Mouse (Mus musculus): Measurements from ENCODE around the gene Fam19a3. TPM values are rescaled to one million over a fixed set of nuclear protein-coding genes. Genes with fewer than 3 reads are reported as not detected.
A peak's percentile ranks its signal among the peaks of the same experiment; 100 is the strongest.

Gene Fam19a3
- polyA plus RNA-seq, 1 experiment from 2014 or later = not detected

- peak overlapping the region; percentile 88 for H3K4me2 ChIP-seq (replicated peaks)
- H3K27me3 ChIP-seq = peaks cover 37% of the 10 kb centered on the region
- no peak for ATAC-seq (ENCODE audit: low FRiP score, low read depth)
- no peaks in the 10 kb centered on the region for H3K36me3 ChIP-seq
- H3K4me3 ChIP-seq = peak overlapping the region; percentile 59; the same call in 1 of the 2 replicates
- WGBS = 22% methylated on average over 4 of the region's 4 CpGs
- no peak overlapping the region for H3K9ac ChIP-seq (replicated peaks)
- peaks cover 46% of the 10 kb centered on the region for H3K4me1 ChIP-seq
- H3K27ac ChIP-seq (replicated peaks) = no peak overlapping the region
- H3K9me3 ChIP-seq = no peaks in the 10 kb centered on the region
Measured at GRCm38 (mm10) chr3:104791017-104791416, 9.4 kb upstream of the Fam19a3 start.

GRCm38 (mm10) chr3:104790401-104790937 lies 8.8 kb upstream of the Fam19a3 start:
- peak overlapping the region; percentile 59 for H3K4me3 ChIP-seq
- H3K27ac ChIP-seq (replicated peaks) = no peak overlapping the region
- H3K4me2 ChIP-seq (replicated peaks) = peak overlapping the region; percentile 88
- H3K27me3 ChIP-seq = peaks cover 42% of the 10 kb centered on the region
- H3K9ac ChIP-seq (replicated peaks) = 0 out of 2 replicates have a peak overlapping the region, but pooled peaks have one; percentile 31
- ATAC-seq (ENCODE audit: low FRiP score, low read depth) = no peak
- H3K9me3 ChIP-seq = no peaks in the 10 kb centered on the region
- peaks cover 46% of the 10 kb centered on the region for H3K4me1 ChIP-seq
- no peaks in the 10 kb centered on the region for H3K36me3 ChIP-seq
- 27% methylated on average over 6 of the region's 6 CpGs for WGBS

- Histone ChIP-seq H3K27me3 (peaks cover 49% of the 10 kb centered on the region), H3K4me1 (peaks cover 42% of the 10 kb centered on the region)
- 33% methylated on average over 13 of the region's 13 CpGs for WGBS
Measured at GRCm38 (mm10) chr3:104789822-104790221, 8.2 kb upstream of the Fam19a3 start.

DNA sequence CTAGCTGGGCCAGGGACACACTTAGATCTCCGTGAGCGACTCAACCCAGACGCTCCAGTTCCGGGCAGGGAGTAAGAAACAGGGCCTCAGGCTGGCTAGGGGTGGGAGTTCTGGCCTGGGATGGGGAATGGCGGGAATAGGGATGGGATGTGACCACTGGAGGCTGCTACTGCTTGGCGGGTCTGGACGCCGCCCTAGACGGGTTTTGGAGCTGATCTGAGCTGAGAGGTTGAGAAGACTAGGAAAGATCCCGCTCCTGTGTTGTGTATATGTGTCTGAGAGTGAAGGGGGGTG lies 7.6 kb upstream of the Fam19a3 start:
- Histone ChIP-seq H3K27ac (replicated peaks) (no peak overlapping the region), H3K4me2 (replicated peaks) (peak overlapping the region; percentile 88), H3K9ac (replicated peaks) (peak overlapping the region; percentile 71), H3K9me3 (no peaks in the 10 kb centered on the region), H3K4me3 (peak overlapping the region; percentile 59), H3K27me3 (peaks cover 54% of the 10 kb centered on the region), H3K4me1 (peaks cover 37% of the 10 kb centered on the region), H3K36me3 (no peaks in the 10 kb centered on the region)
- WGBS = under 1% methylated on average over 10 of the region's 10 CpGs
- ATAC-seq (ENCODE audit: low FRiP score, low read depth) = no peak

More at GRCm38 (mm10) chr3:104789822-104790221, 8.2 kb upstream of the Fam19a3 start:
- Histone ChIP-seq H3K4me2 (replicated peaks) (peak overlapping the region; percentile 88), H3K27ac (replicated peaks) (no peak overlapping the region), H3K4me3 (peak overlapping the region; percentile 59), H3K9ac (replicated peaks) (peak overlapping the region; percentile 50; the same call in 1 of the 2 replicates), H3K36me3 (no peaks in the 10 kb centered on the region), H3K9me3 (no peaks in the 10 kb centered on the region)
- no peak for ATAC-seq (ENCODE audit: low FRiP score, low read depth)

DNA sequence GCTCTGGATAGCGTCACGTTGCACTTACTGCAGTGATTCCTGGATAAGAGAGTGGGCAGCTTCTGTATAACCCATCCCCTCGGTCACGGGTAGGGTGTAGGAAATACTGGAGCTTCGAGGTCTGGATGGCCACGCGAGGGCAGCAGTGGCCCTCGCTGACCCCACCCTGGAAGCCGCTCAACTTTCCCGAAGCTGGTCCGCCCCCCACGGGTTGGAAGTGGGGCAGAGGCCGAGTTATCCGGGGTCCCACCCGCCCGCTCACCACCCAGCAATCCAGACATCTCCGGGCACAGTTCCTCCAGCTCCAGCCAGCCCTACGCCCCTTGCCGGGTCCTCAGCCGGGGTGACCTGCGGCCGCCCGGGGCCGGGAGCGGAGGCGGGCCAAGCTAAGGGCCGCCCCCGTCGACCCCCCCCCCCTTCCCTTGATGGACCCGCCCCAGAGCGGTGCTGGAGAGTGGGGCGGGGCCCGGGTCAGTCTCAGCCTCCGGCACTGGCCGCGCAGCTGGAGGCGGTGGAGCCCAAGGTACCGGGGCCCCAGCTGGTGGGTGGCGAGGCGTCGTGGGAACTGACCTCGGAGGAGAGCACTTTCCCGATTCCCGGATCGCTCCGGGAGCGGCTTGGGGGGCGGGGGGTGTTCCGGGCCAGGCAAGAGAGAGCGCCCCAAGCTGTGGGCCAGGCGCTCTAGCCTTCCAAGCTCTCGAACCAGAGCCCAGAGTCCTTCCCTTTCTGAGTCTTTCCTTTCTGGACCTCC lies 7.1 kb upstream of the Fam19a3 start:
- H3K9ac ChIP-seq (replicated peaks) = peak overlapping the region; percentile 71
- H3K4me2 ChIP-seq (replicated peaks) = peak overlapping the region; percentile 88
- peak overlapping the region; percentile 59 for H3K4me3 ChIP-seq
- no peaks in the 10 kb centered on the region for H3K9me3 ChIP-seq
- peak; percentile 87 for ATAC-seq (ENCODE audit: low FRiP score, low read depth)
- H3K4me1 ChIP-seq = peaks cover 32% of the 10 kb centered on the region
- peaks cover 60% of the 10 kb centered on the region for H3K27me3 ChIP-seq
- WGBS = 0% methylated on average over 42 of the region's 52 CpGs
- no peak overlapping the region for H3K27ac ChIP-seq (replicated peaks)
- no peaks in the 10 kb centered on the region for H3K36me3 ChIP-seq

- Histone ChIP-seq H3K9ac (replicated peaks) (peak within 1 kb of the TSS; percentile 71), H3K36me3 (no peaks in the 10 kb centered on the region), H3K4me2 (replicated peaks) (peak within 1 kb of the TSS; percentile 88), H3K4me1 (peaks cover 27% of the 10 kb centered on the region), H3K27me3 (peaks cover 66% of the 10 kb centered on the region), H3K27ac (replicated peaks) (no peak within 1 kb of the TSS), H3K4me3 (peak within 1 kb of the TSS; percentile 59), H3K9me3 (no peaks in the 10 kb centered on the region)
- 26% methylated on average over 3 of the region's 3 CpGs for WGBS
- ATAC-seq (ENCODE audit: low FRiP score, low read depth) = no peak
Measured at GRCm38 (mm10) chr3:104788075-104788474, 6.4 kb upstream of the Fam19a3 start, which contains the start of gene Rhoc. Rhoc (plus strand) TSS chr3:104788375.

DNA sequence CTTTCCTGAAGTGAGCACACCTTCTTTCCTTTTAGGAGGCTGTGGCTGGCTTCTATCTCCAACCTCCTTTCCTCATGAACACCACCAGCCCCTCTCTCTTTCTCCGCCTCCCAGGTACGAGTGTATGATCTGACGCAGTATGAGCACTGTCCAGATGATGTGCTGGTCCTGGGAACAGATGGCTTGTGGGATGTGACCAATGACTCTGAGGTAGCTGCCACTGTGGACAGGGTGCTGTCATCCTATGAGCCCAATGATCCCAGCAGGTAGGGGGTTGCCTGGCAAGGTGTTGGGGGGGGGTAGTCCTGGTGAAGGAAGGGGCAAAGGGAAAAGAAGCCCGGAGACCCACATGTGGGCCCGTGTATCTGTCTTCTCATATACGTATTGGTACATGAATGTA lies 3.6 kb upstream of the Fam19a3 start:
- H3K4me3 ChIP-seq = no peak overlapping the region
- 89% methylated on average over 6 of the region's 6 CpGs for WGBS
- H3K36me3 ChIP-seq = no peaks in the 10 kb centered on the region
- no peak overlapping the region for H3K9ac ChIP-seq (replicated peaks)
- H3K27me3 ChIP-seq = peaks cover 87% of the 10 kb centered on the region
- no peak overlapping the region for H3K4me2 ChIP-seq (replicated peaks)
- ATAC-seq (ENCODE audit: low FRiP score, low read depth) = no peak
- no peaks in the 10 kb centered on the region for H3K9me3 ChIP-seq
- peaks cover 32% of the 10 kb centered on the region for H3K4me1 ChIP-seq
- no peak overlapping the region for H3K27ac ChIP-seq (replicated peaks)

- peaks cover 20% of the 10 kb centered on the region for H3K4me1 ChIP-seq
- no peaks in the 10 kb centered on the region for H3K36me3 ChIP-seq
- no peak overlapping the region for H3K27ac ChIP-seq (replicated peaks)
- 46% methylated on average over 14 of the region's 14 CpGs for WGBS
- no peak for ATAC-seq (ENCODE audit: low FRiP score, low read depth)
- no peak overlapping the region for H3K4me2 ChIP-seq (replicated peaks)
- peaks cover 87% of the 10 kb centered on the region for H3K27me3 ChIP-seq
- H3K9me3 ChIP-seq = no peaks in the 10 kb centered on the region
- H3K9ac ChIP-seq (replicated peaks) = no peak overlapping the region
- no peak overlapping the region for H3K4me3 ChIP-seq
Measured at GRCm38 (mm10) chr3:104783971-104784500, 2.4 kb upstream of the Fam19a3 start.

- 17% methylated on average over 12 of the region's 12 CpGs for WGBS
- H3K4me1 ChIP-seq = peaks cover 19% of the 10 kb centered on the region
- peaks cover 98% of the 10 kb centered on the region for H3K27me3 ChIP-seq
- H3K9me3 ChIP-seq = no peaks in the 10 kb centered on the region
- H3K4me3 ChIP-seq = no peak overlapping the region
- ATAC-seq (ENCODE audit: low FRiP score, low read depth) = no peak
- H3K36me3 ChIP-seq = no peaks in the 10 kb centered on the region
- peak overlapping the region; percentile 76 for H3K4me2 ChIP-seq (replicated peaks)
- no peak overlapping the region for H3K27ac ChIP-seq (replicated peaks)
- no peak overlapping the region for H3K9ac ChIP-seq (replicated peaks)
Measured at GRCm38 (mm10) chr3:104782061-104782681, 531 bp upstream of the Fam19a3 start.

GRCm38 (mm10) chr3:104780561-104781420 lies 849 bp downstream of the Fam19a3 start, which contains the start of gene Ppm1j:
Ppm1j (plus strand) TSS chr3:104781056.
- no peaks in the 10 kb centered on the region for H3K36me3 ChIP-seq
- H3K4me1 ChIP-seq = peaks cover 20% of the 10 kb centered on the region
- no peak within 1 kb of the TSS for H3K27ac ChIP-seq (replicated peaks)
- ATAC-seq (ENCODE audit: low FRiP score, low read depth) = peak; percentile 69
- peak within 1 kb of the TSS; percentile 76 for H3K4me2 ChIP-seq (replicated peaks)
- H3K27me3 ChIP-seq = peaks cover 100% of the 10 kb centered on the region
- under 1% methylated on average over 56 of the region's 56 CpGs for whole genome bisulfite sequencing
- peak within 1 kb of the TSS; percentile 45 for H3K4me3 ChIP-seq
- H3K9me3 ChIP-seq = no peaks in the 10 kb centered on the region
- H3K9ac ChIP-seq (replicated peaks) = peak within 1 kb of the TSS; percentile 47

DNA sequence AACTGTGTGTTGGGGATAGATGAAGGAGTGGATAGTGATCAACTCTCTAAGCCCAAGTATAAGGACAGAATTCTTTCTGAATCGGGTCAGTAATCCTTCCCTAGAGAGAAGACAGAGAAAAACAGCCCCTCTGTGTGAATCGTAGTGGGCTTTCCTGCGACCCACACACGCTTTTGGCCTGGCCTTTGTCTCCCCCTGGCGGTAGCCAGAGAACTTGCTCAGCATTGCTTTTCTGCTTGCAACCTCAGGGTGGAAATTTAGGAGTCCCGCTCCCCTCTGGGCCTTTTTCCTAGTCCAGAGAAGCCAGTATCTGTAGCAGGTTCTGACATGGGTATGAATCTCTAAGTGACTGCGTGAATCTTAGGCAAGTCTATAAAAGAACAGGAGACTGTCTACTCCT lies 1.7 kb downstream of the Fam19a3 start:
- no peaks in the 10 kb centered on the region for H3K36me3 ChIP-seq
- no peak for ATAC-seq (ENCODE audit: low FRiP score, low read depth)

More for the DNA sequence above, 1.7 kb downstream of the Fam19a3 start:
- Histone ChIP-seq H3K4me1 (peaks cover 20% of the 10 kb centered on the region), H3K27me3 (peaks cover 96% of the 10 kb centered on the region), H3K9ac (replicated peaks) (no peak overlapping the region), H3K4me3 (no peak overlapping the region), H3K27ac (replicated peaks) (no peak overlapping the region), H3K4me2 (replicated peaks) (no peak overlapping the region), H3K9me3 (no peaks in the 10 kb centered on the region)
- 3% methylated on average over 7 of the region's 7 CpGs for WGBS

Measured in midbrain, embryonic 12.5 days (tissue).